Mouse (Mus musculus): ENCODE measurements around the gene Rad23a.

Rad23a gene

DNA sequence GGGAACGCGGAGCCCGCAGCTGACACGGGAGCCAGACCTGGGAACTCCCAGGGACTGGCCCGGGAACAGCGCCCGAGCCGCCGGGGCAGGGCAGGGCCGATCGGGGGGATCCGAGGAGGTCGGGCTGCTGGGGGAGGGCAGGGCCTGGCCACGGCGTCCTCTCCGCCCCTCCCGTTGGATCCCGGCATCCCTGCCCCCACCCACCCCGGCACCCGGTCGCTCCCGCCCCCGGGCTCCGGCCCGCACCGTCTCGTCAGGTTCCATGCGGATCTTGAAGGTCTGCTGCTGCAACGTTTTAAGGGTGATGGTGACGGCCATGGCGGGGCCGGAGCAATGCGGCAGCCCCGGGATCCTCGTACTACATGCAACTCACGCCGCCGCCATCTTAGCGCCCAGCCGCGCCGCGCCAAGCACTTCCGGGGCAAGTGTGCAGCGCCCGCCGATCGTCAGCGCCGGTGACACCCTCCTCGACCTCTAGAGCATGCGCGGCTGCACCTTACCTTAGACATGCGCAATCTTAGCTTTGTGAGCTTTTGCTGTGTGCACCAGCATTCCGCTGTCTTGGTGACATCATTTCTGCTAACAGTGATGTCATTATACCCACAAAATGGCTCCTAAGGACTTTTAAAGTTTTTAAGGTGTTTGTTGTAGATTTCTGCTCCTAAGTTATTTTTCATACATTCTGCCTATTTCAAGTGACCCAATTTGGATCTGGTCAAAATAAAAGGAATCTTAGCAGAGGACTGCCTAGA, at the start of gene Rad23a:
Rad23a (minus strand) TSS at position 418 of the 752 bp plus-strand sequence.
- peak; percentile 96 for DNase-seq (ENCODE audit: low read depth)

DNA sequence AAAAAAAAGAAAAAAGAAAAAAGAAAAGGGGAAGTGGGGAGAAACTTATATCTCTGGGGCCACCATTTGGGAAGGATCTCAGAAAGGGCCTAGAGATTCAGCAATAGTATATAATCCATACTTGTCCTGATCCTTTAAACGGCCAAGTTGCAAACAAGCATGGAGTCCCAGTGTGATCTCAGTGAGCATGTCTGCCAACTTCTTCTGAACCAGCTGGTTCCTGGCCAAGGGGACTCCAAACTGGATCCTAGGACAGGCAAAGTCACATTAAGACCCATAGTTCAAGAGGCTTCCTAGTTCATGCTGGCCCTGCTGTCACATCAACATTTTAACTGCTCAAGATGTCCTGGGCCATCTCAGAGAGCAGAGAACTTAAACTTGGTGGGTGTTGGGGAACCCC, 48.7 kb upstream of the Rad23a start:
- DNase-seq (ENCODE audit: low read depth) = no peak

DNA sequence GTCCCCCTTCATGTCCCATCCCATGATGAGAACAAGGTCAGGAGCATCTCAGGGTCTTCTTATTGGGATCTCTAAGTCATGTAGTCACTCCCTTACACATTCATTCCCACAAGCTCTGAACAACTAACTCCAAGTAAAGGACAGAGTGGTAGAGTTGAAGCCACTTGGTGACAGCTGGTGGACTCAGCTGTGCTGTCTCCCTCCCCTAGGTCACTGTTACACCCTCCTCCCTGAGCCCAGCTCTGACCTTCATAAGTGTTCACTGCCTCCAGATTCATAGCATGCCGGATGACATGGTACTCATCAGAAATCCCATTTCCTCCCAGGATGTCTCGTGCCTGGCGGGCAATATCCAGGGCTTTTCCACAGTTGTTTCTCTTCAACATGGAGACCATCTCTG, 47.8 kb upstream of the Rad23a start:
- no peak for DNase-seq (ENCODE audit: low read depth)

DNA sequence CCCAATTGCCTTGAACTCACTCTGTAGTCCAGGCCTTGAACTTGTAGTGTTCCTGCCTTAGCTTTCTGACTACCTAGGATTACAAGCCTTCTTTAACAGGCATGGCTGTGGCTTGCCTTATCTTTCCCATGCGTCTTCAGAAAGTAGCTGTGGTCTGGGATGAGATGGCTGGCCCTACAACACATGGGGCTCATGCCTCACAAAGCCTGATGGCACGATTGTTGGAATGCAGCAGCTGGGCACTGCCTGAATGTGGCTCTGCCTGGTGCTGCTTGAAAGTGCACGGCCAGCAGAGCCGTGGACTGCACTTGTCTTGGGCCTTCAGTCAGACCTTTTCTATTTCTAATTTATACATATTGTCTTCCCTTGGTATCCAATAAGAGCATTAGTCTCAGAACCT, 44.3 kb upstream of the Rad23a start:
- DNase-seq (ENCODE audit: low read depth) = no peak

DNA sequence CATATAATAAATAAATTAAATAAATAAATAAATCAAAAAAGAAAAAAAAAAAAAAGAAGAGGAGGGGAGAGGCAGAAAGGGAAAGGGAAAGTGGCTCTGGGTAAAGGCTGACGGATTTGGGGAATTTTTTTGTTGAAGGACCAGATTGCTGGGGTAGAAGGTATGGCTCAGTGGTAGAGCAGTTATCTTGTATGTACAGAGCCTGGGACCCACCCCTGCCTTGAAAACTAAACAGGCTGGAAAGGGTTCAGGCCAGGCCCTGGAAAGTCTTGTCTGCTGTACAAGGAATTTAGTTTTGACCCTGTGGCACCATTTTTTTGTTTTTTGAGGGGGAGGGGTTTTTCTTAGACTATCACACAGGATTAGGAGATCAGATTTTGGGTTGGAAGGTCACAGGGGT, 38.5 kb upstream of the Rad23a start:
- no peak for DNase-seq (ENCODE audit: low read depth)

DNA sequence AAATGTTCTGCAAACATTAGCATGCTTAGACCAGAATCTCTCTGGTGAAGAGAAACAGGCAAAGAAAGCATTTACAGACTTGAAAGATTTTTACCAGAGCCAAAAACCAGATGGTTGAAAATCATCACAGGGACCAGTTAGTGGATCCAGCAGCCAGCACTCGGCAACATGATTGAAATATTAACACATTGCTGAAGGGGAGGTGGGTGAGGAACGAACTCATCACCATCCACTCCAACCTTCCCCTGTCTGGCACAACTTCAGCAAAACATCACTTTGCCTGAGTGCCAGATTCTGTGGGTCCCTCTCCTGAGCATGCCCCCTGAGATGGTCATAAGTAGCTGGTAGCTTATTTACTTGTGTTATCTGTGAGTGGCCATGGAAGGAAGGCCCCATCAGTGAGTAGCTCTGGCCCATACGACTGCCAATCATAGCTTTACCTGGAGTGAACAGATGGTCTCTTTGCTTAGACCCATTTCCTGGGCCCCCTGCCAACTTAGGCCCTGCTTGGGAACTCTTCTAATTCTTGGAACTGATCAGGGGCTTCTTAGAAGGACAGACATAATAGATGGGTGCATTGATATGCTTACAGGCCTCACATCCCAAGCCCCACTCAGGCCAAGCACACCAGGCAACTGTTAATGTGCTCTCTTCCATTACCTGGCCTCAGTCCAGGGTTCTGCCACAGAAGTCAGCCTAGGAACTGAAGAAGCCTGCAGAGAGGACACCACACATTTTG, 37.0 kb upstream of the Rad23a start:
- no peak for DNase-seq (ENCODE audit: low read depth)

DNA sequence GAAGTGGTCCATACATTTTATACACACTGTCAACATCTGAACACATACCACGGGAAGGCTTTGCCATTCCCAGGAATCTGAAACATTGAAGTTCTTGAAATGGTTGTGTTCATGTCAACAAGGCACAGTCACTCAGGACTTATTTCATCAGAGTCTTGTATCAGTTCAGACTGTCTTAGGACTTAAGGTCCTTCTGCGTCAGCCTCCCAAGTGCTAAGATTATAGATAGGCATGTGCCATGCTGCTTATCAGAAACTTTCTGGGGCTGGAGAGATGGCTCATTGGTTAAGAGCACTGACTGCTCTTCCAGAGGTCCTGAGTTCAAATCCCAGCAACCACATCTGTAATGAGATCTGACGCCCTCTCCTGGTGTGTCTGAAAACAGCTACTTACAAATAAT, 33.9 kb upstream of the Rad23a start:
- no peak for DNase-seq (ENCODE audit: low read depth)

DNA sequence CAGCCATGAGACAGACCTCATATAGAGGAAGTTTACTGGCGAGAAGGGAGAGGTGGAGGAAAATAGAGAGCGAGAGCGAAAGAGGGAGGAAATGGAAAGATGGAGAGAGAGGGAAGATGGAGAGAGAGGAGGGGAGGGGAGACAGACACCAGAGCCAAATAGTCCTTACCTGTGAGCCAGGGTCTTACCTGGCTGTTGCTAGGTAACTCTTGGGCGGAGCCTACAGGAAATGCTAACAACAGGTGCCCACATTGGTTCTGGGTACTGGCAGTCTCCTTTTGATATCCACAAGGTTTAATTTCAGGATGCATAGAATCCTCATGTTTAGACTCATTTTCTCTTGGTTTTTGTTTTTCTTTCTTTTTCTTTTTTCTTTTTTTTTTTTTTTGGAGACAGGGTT, 32.6 kb upstream of the Rad23a start:
- DNase-seq (ENCODE audit: low read depth) = no peak

DNA sequence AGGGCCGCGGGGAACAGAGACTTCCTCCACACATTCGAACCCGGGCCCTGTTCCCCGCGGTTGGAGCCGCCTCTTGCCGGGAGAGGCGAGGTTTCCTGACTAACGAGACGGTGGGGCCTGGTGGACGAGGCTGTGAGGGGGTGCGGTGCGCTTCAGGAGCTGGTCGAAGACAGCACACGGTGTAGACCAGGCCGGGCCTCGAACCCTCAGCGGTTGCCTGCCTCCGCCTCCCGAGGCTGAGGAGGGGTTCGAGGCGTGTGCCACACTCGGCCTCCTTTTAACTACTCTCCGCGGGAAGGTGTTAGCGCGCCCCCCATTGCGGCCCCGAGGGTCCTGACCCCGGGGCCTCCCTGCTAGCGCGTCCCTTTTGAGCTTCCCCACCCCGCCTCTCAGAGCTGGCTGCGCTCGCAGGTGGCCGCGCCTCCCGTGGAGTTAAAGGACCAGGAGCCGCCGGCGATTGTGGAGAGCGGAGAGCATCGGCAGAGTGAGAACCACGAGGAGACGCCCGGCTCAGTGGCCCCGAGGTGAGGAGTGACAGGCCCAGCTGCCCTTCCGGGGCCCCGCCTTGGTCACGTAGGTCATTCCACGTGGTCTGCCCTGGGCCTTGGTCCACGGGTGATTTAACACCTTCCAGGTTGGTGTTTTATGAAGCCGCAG, 32.0 kb upstream of the Rad23a start:
- no peak for DNase-seq (ENCODE audit: low read depth)

DNA sequence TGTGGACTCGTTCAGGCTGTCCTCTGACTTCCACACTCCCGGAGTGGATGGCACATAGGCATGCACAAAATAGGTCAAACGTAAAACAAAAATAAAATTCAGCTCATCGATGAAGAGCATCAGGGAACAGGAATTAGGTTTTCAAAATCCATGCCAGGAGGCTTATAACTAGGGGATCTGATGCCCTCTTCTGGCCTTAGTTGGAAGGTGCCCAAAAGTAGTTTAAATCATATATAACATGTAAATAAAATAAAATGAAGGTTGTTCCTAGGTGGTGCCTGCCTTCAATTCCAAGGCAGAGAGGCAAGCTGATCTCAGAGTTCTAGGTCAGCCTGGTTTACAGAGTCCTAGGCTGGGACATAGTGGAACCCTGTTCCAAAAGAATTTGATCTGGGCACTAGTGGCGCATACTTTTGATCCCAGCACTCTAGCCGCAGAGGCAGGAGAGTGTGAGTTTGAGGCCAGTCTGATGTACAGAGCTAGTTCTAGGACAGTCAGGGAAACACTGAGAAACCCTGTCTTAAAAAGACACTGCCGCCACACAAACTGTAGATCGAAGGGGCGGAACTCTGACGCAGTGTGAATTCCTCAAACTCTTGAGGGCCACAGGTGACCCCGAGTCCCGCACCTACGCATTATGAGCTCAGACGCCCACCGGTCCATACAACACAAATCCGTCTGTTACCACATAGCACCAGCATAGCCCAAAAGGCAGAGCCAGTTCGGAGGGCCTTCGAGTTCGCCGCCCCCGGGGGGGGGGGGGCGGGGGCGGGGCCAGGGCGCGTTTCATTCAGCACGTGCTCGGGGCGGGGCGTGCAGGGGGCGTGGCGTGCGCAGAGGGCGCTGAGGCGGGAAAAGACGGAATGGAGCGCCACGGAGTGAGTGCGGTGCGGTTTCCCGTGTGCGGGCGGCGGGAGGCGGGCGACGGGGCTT, 31.2 kb upstream of the Rad23a start, which contains the start of gene Syce2:
Syce2 (plus strand) TSS at position 736 of the 933 bp plus-strand sequence.
- peak; percentile 26 for DNase-seq (ENCODE audit: low read depth)

DNA sequence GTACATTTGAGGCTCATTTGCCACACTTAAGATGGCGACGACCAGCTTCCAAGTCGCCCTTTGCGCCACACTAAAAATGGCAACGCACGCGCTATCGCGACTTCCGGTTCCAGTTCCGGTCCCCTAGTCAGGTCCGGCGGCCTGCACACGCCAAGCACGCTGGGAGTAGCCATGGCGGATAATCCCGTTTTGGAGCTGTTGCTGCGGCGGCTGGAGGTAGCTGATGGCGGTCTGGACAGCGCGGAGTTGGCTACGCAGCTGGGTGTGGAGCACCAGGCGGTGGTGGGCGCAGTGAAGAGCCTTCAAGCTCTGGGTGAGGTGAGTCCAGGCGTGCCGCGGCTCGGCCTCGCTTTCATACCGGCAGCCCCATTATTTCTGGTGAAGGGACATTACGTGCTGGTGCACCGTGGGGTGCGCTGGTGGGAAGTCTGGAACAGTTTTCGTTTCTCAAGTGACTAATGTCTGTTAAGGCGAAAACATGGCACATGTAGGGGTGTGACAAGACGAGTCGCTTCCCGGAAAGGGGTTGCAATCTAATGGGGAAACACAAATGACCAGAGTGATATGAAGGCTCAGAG, 16.5 kb upstream of the Rad23a start, which contains the start of gene Farsa:
Farsa (plus strand) TSS at position 126 of the 578 bp plus-strand sequence.
- peak; percentile 97 for DNase-seq (ENCODE audit: low read depth)

DNA sequence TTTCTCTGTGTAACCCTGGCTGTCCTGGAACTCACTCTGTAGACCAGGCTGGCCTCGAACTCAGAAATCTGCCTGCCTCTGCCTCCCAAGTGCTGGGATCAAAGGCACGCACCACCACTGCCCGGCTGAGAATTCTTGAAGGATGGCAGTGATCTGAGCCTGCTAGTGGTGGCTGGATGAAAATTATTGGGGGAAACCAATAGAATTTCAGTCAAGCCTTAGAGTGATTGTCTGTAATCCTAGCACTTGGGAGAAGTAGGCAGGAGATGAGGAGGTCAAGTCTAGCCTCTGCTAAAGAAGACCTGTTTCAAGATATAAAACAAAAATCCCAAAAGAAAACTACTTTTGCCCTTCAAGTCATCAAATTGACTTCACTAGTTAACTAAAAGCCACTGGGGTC, 16.0 kb upstream of the Rad23a start:
- DNase-seq (ENCODE audit: low read depth) = no peak

DNA sequence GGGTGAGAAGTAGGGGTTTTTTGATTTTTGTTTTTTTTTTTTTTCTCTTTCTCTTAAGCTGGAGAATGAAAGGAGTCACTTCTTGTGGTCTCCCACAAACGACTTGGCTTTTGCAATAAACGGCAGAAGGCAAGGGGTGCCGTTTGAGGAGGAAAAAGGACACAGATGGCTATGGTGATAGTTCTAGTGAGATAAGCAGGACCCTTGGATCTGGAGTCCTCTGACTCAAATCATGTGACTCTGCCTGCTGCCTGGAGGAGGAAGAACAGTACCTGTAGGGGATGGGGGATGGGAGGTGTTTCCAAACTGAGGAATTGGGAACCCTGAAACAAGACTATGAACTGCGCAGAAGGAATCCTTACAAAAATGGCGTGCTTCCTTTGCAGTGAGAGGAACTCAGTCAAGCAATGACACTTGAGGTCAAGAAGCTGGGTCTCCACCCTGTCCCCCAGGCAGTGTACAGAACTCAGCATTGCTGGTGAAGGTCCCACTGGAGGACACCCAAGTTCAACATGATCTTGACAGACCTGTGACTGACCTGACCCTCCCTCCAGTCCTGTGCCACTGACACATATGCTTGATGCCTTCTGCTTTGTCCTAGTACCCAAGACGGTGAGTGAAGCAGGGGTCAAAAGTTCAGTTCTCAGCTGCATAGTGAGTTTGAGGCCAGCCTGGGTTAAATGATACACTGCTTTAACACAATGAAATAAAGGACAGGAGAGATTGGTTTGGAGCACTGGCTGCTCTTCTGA, 7.4 kb upstream of the Rad23a start:
- peak; percentile 27 for DNase-seq (ENCODE audit: low read depth)

DNA sequence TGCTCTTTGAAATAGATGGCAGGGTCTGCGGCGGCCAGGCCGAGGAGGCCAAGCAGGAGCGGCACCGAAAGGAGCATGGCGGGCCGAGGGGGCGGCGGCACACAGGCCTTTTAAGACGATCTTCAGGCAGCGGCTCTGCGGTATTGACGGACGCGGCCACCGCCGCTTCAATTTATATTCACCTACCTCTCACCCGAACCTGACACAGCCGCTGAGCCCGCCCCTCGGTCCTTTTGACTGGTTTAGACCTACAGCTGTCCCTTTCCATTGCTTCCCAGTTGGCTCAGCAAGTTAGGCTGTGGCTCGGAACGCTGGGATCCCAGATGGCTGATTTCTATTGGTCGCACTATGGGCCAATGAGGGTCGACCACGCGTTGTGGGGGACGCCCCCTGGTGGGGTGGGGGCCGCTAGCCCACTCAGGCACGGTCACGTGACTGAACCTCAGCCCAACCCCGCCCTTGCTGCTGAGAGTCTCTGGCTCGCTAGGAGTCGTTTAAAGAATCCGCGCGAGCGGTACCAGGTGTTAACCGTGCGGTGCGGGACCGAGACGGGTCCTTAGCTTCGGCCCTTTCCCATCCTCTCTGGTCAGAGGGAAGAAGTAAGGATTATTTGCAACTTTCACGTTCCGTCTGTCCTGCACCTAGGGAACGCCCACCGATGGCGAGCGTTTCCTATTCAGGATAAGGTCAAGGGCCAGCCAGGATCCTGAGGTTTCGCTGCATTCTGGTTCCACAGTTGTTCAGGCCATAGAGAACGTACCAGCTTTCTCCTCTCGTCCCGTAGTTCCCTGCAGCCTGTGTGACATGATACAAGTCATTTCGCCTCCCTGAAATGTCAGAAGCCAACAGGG, 6.5 kb upstream of the Rad23a start, which contains the start of gene Calr:
Calr (minus strand) TSS at position 213 of the 851 bp plus-strand sequence.
- peak; percentile 99 for DNase-seq (ENCODE audit: low read depth)

DNA sequence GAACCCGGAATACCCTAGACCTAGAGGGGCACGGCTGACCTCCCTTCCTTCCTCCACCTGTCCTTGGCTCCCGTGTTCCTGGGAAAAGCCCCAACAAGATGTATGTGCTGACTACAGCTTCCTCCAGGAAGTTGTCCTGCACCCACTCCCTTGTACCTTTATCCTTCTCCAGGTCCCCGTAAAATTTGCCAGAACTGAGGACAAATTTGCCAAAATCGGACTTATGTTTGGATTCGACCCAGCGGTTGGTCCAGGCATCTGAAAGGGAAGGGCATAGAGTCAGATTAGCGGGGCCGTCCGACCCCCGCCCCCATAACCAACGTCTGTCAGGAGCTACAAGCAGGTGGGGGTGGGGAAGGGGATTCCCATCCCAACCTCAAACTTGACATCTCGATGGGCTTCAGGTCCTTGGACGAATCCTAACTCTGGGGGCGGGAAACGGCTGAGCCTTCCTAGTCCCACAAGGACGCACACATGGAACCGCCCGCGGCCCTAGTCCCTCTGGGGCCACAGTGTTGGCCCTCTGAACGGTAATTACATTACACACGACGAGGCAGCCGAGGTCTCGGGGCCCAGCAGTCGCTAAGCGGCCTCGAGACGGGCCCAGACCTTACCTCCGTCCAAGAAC, 5.7 kb upstream of the Rad23a start:
- DNase-seq (ENCODE audit: low read depth) = no peak

DNA sequence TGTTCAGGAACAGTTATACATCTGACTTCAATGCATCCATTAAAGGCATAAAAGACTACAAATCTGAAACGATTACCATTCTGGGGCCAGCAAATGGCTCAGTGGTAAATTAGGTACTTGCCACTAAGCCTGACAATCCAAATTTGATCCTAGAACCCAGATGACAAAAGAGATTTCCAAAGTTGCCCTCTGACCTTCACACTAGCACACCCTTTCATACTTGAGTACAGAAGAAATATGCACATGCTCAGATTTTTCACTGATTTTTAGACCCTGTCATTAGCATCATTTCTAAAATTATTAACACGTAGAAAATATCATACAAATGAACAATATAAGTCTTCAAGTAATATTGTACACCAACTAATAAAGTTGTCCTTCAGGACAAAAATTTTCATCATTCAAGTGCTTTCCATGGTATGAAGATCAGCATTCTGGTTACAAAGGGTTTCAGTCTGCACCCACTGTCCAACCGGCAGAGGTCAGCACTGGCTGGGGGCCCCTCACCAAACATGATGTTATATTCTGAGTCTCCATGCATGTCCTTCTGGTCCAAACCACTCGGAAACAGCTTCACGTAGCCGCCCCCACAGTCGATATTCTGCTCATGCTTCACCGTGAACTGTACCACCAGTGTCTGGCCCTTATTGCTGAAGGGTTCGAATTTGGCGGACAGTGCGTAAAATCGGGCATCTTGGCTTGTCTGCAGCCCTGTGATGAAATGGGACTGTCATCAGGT, 5.1 kb upstream of the Rad23a start:
- peak; percentile 72 for DNase-seq (ENCODE audit: low read depth)

DNA sequence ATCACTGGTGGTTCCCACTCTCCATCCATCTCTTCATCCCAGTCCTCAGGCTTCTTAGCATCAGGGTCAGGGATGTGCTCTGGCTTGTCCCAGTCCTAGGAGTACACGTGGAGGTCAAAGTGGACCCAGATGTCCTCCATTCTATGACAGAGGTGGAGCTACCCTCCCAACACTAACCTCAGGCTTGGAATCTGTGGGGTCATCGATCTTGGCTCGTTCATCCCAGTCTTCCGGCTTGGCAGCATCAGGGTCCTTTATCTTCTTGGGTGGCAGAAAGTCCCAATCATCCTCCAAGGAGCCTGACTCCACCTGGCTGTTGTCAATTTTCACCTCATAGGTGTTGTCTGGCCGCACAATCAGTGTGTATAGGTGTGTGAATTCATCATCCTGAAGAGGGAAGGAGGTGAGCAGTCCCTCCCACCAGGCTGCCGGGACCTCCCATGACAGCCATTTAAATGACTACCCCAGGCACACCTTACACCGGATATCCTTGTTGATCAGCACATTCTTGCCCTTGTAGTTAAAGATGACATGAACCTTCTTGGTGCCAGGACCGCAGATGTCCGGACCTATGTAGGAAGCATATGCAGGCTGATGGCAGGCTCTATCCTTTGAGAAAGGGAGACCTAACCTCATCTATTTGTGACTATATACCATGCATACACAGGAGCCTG, 4.1 kb upstream of the Rad23a start:
- no peak for DNase-seq (ENCODE audit: low read depth)

DNA sequence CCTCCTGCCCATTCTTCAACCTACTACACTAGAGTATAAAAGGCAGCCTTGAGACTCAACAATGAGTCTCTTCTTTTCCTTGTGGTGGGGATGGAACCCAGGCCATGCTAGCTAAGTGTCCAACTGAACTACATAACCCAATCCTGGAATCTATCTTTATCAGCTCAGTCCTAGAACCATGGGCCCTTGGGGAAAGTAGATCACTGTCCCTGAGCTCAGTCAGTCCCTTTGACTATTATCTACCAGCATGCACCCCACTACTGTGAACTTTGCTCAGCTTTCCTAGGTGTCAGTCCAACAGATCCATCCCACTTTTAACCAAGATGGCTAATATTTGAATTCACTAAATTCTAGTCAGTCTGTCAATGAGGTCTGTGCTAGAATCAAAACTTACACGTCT, 1.0 kb upstream of the Rad23a start:
- DNase-seq (ENCODE audit: low read depth) = no peak

Data from NIH3T3 (cell line).